Mouse (Mus musculus): ENCODE data around the gene Abtb2. TPM values are rescaled to one million over a fixed set of nuclear protein-coding genes. Genes with fewer than 3 reads are reported as not detected.
A peak's percentile ranks its signal among the peaks of the same experiment; 100 is the strongest.

Abtb2 gene
- polyA plus RNA-seq, 1 experiment from 2014 or later, result 28.0 TPM

GRCm38 (mm10) chr2:103677614-103678369 lies 111.7 kb downstream of the Abtb2 start:
- 66% methylated on average over 7 of the region's 7 CpGs for WGBS

DNA sequence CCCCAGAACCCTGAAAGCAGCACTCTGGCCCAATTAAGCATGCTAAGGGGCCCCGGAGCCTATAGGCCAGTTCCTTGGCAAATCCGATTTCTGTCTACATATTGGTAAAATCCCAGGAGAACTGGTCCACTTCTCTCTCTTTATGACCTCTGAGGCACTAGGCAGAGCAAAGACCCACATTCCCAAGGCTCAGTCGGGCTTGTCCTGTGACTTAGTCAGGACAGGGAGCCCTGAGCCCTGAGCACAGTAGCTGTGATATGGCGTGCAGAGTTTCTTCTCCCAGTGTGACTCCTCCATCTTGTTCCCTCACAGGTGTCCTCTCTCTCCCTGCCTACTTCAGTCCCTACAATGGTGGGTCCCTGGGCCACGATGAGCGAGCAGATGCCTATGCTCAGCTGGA lies 112.3 kb downstream of the Abtb2 start:
- Histone ChIP-seq H3K27me3 (replicated peaks) (no peaks in the 10 kb centered on the region), H3K4me2 (no peak overlapping the region), H3K9ac (no peak overlapping the region), H3K36me3 (0 out of 2 replicates have a peak, but pooled peaks cover 2% of the 10 kb centered on the region), H3K4me3 (no peak overlapping the region), H3K27ac (ENCODE audit: poor library complexity, severe bottlenecking) (no peak overlapping the region), H3K4me1 (replicated peaks) (peaks cover 39% of the 10 kb centered on the region), H3K9me3 (replicated peaks) (no peaks in the 10 kb centered on the region)
- ATAC-seq (ENCODE audit: insufficient number of reproducible peaks, low FRiP score), result no peak
- 81% methylated on average over 6 of the region's 6 CpGs for WGBS

More at GRCm38 (mm10) chr2:103677614-103678369, 111.7 kb downstream of the Abtb2 start:
- Histone ChIP-seq H3K36me3 (no peaks in the 10 kb centered on the region), H3K27me3 (replicated peaks) (no peaks in the 10 kb centered on the region), H3K27ac (ENCODE audit: poor library complexity, severe bottlenecking) (no peak overlapping the region), H3K4me2 (no peak overlapping the region), H3K9ac (0 out of 2 replicates have a peak overlapping the region, but pooled peaks have one; percentile 0), H3K4me3 (no peak overlapping the region), H3K4me1 (replicated peaks) (peaks cover 36% of the 10 kb centered on the region), H3K9me3 (replicated peaks) (no peaks in the 10 kb centered on the region)
- ATAC-seq (ENCODE audit: insufficient number of reproducible peaks, low FRiP score), result no peak

DNA sequence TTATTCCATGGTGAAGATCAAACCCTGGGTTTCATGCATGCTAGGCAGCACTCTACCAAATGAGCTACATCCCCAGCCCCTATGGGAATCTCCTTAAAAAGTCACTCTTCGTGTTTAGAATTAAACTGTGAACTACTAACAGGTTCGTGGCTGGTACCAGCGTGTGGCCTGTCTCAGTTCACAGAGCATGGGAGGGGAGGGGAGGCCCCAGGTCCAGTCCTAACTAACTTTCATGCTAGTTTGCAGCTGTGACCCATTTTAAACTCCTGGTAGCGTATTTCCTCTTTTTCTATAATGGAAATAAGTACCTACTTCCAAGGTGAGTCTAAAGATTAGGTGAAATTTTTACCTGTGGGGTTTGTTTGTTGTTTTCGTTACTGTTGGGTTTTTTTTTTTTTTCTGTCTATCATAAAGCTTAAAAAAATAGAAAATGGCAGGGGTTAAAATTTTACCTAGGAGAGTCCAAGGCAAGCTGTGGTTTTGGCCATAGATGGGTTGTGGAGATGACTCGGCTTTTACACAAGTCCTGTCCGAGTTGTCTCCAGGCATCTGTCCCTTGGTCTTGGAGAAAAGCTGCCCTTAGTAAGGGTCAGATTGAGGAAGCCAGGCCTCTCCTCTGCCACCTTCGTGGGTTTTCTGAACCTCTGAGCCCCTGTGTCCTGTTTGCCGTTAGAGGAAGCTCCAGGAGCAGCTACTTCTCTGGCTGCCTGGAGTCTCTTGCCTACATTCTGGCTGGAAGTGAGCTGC lies 114.4 kb downstream of the Abtb2 start:
- Histone ChIP-seq H3K4me3 (no peak overlapping the region), H3K27me3 (replicated peaks) (no peaks in the 10 kb centered on the region), H3K4me2 (no peak overlapping the region), H3K27ac (ENCODE audit: poor library complexity, severe bottlenecking) (no peak overlapping the region), H3K9ac (no peak overlapping the region), H3K9me3 (replicated peaks) (no peaks in the 10 kb centered on the region), H3K36me3 (0 out of 2 replicates have a peak, but pooled peaks cover 5% of the 10 kb centered on the region), H3K4me1 (replicated peaks) (peaks cover 45% of the 10 kb centered on the region)
- WGBS, result 77% methylated on average over 9 of the region's 9 CpGs
- no peak for ATAC-seq (ENCODE audit: insufficient number of reproducible peaks, low FRiP score)

GRCm38 (mm10) chr2:103681149-103681548 lies 115.0 kb downstream of the Abtb2 start:
- Histone ChIP-seq H3K27ac (ENCODE audit: poor library complexity, severe bottlenecking) (no peak overlapping the region), H3K4me2 (no peak overlapping the region), H3K9me3 (replicated peaks) (no peaks in the 10 kb centered on the region), H3K27me3 (replicated peaks) (no peaks in the 10 kb centered on the region), H3K4me1 (replicated peaks) (peaks cover 49% of the 10 kb centered on the region), H3K9ac (no peak overlapping the region), H3K4me3 (no peak overlapping the region), H3K36me3 (0 out of 2 replicates have a peak, but pooled peaks cover 5% of the 10 kb centered on the region)
- no peak for ATAC-seq (ENCODE audit: insufficient number of reproducible peaks, low FRiP score)
- WGBS, result 88% methylated on average over 5 of the region's 5 CpGs

DNA sequence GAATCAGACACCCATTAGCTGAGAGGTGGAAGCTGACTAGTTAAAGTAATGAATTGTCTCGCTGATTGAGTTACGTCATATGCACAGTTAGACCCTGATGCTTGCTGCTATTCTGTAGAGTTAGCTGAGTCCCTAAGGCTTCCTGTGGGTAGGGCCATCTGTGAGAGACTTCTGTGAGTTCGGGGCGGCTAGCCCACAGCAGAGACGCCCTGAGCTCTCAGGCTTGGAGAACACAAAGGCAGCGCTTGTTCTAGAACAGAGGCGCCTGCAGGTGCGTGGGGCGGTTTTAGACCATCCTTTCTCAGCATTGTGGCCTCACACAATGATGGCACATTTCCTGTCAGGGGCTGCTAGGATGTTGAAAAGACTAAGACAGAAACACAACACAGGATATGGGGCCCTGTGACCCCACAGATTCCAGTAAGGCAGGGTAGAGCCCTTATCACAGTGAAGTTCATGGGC lies 116.2 kb downstream of the Abtb2 start:
- Histone ChIP-seq H3K36me3 (0 out of 2 replicates have a peak, but pooled peaks cover 5% of the 10 kb centered on the region), H3K4me1 (replicated peaks) (peaks cover 44% of the 10 kb centered on the region), H3K27ac (ENCODE audit: poor library complexity, severe bottlenecking) (no peak overlapping the region), H3K9ac (no peak overlapping the region), H3K27me3 (replicated peaks) (no peaks in the 10 kb centered on the region), H3K9me3 (replicated peaks) (no peaks in the 10 kb centered on the region), H3K4me2 (no peak overlapping the region), H3K4me3 (no peak overlapping the region)
- ATAC-seq (ENCODE audit: insufficient number of reproducible peaks, low FRiP score), result no peak
- WGBS, result 70% methylated on average over 9 of the region's 9 CpGs

GRCm38 (mm10) chr2:103682927-103683442 lies 116.9 kb downstream of the Abtb2 start:
- no peak for ATAC-seq (ENCODE audit: insufficient number of reproducible peaks, low FRiP score)

DNA sequence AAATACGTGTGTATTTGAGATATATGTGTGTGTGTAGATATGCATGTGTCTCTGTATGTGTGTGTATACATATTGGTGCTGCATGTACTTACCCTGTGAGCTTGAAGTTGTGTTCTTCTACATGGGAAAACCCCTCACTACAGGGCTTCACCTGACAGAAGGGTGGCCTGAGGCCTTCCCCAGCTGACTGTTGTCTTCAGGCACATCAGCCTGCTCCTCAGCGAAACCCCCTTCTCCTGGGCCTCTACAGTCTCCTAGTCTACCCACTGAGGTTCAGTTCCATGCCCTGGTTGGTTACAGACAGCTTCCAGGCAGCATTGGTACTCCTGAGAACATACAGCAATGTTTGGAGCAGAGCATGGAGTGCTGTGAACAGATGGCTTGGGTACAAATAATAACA lies 118.3 kb downstream of the Abtb2 start:
- Histone ChIP-seq H3K4me1 (replicated peaks) (peaks cover 35% of the 10 kb centered on the region), H3K9me3 (replicated peaks) (no peaks in the 10 kb centered on the region), H3K4me3 (no peak overlapping the region), H3K27ac (ENCODE audit: poor library complexity, severe bottlenecking) (no peak overlapping the region), H3K9ac (no peak overlapping the region), H3K27me3 (replicated peaks) (no peaks in the 10 kb centered on the region), H3K36me3 (0 out of 2 replicates have a peak, but pooled peaks cover 5% of the 10 kb centered on the region), H3K4me2 (no peak overlapping the region)
- WGBS, result 82% methylated on average over 2 of the region's 2 CpGs
- no peak for ATAC-seq (ENCODE audit: insufficient number of reproducible peaks, low FRiP score)

More at GRCm38 (mm10) chr2:103682927-103683442, 116.9 kb downstream of the Abtb2 start:
- Histone ChIP-seq H3K36me3 (0 out of 2 replicates have a peak, but pooled peaks cover 5% of the 10 kb centered on the region), H3K9ac (no peak overlapping the region), H3K4me3 (no peak overlapping the region), H3K27me3 (replicated peaks) (no peaks in the 10 kb centered on the region), H3K4me1 (replicated peaks) (peaks cover 37% of the 10 kb centered on the region), H3K27ac (ENCODE audit: poor library complexity, severe bottlenecking) (no peak overlapping the region; the same call in 1 of the 2 replicates), H3K4me2 (no peak overlapping the region), H3K9me3 (replicated peaks) (no peaks in the 10 kb centered on the region)
- WGBS, result 81% methylated on average over 9 of the region's 9 CpGs

- no peaks in the 10 kb centered on the region for H3K9me3 ChIP-seq (replicated peaks)
- no peak overlapping the region for H3K4me2 ChIP-seq
- 66% methylated on average over 7 of the region's 7 CpGs for WGBS
- H3K27ac ChIP-seq (ENCODE audit: poor library complexity, severe bottlenecking), result no peak overlapping the region
- no peak overlapping the region for H3K9ac ChIP-seq
- peaks cover 39% of the 10 kb centered on the region for H3K4me1 ChIP-seq (replicated peaks)
- H3K36me3 ChIP-seq, result 0 out of 2 replicates have a peak, but pooled peaks cover 5% of the 10 kb centered on the region
- H3K4me3 ChIP-seq, result no peak overlapping the region
- no peaks in the 10 kb centered on the region for H3K27me3 ChIP-seq (replicated peaks)
- ATAC-seq (ENCODE audit: insufficient number of reproducible peaks, low FRiP score), result no peak
These were observed 118.9 kb downstream of the Abtb2 start for GRCm38 (mm10) chr2:103684926-103685577.

- H3K27me3 ChIP-seq (replicated peaks), result no peaks in the 10 kb centered on the region
- no peak overlapping the region for H3K9ac ChIP-seq
- no peak overlapping the region for H3K4me2 ChIP-seq
- peaks cover 44% of the 10 kb centered on the region for H3K4me1 ChIP-seq (replicated peaks)
- 0 out of 2 replicates have a peak, but pooled peaks cover 5% of the 10 kb centered on the region for H3K36me3 ChIP-seq
- H3K4me3 ChIP-seq, result no peak overlapping the region
- ATAC-seq (ENCODE audit: insufficient number of reproducible peaks, low FRiP score), result no peak; the same call in 1 of the 2 replicates
- 80% methylated on average over 4 of the region's 4 CpGs for WGBS
- H3K9me3 ChIP-seq (replicated peaks), result no peaks in the 10 kb centered on the region
- H3K27ac ChIP-seq (ENCODE audit: poor library complexity, severe bottlenecking), result no peak overlapping the region
These were observed 119.5 kb downstream of the Abtb2 start for GRCm38 (mm10) chr2:103685581-103685980.

- Histone ChIP-seq H3K4me3 (no peak overlapping the region), H3K36me3 (0 out of 2 replicates have a peak, but pooled peaks cover 5% of the 10 kb centered on the region), H3K9me3 (replicated peaks) (no peaks in the 10 kb centered on the region), H3K27me3 (replicated peaks) (no peaks in the 10 kb centered on the region), H3K4me1 (replicated peaks) (peaks cover 51% of the 10 kb centered on the region), H3K4me2 (no peak overlapping the region), H3K27ac (ENCODE audit: poor library complexity, severe bottlenecking) (no peak overlapping the region), H3K9ac (no peak overlapping the region)
- ATAC-seq (ENCODE audit: insufficient number of reproducible peaks, low FRiP score), result no peak
These were observed 121.0 kb downstream of the Abtb2 start for GRCm38 (mm10) chr2:103687143-103687542.

All from heart, embryonic 12.5 days (tissue).